Mouse (Mus musculus): ENCODE data around the gene Ank3.

Ank3 gene

GRCm38 (mm10) chr10:69678230-69678629, 279.7 kb downstream of the Ank3 start:
- DNase-seq = no peak

- no peak for DNase-seq
Observed at GRCm38 (mm10) chr10:69686336-69686735, 287.8 kb downstream of the Ank3 start.

GRCm38 (mm10) chr10:69689096-69689495, 290.5 kb downstream of the Ank3 start:
- no peak for DNase-seq

- DNase-seq = no peak
Observed at GRCm38 (mm10) chr10:69690131-69690960, 291.8 kb downstream of the Ank3 start.

- DNase-seq = no peak
Observed at GRCm38 (mm10) chr10:69690961-69691451, 292.4 kb downstream of the Ank3 start.

- no peak for DNase-seq
Observed at GRCm38 (mm10) chr10:69696019-69696418, 297.4 kb downstream of the Ank3 start.

- DNase-seq = no peak
Observed at GRCm38 (mm10) chr10:69698699-69699098, 300.1 kb downstream of the Ank3 start.

GRCm38 (mm10) chr10:69701226-69701625, 302.7 kb downstream of the Ank3 start:
- DNase-seq = no peak

GRCm38 (mm10) chr10:69705806-69706768, 307.5 kb downstream of the Ank3 start:
- DNase-seq = no peak

GRCm38 (mm10) chr10:69706851-69707788, 308.5 kb downstream of the Ank3 start:
- no peak for DNase-seq

- DNase-seq = no peak
Observed at GRCm38 (mm10) chr10:69707844-69708550, 309.4 kb downstream of the Ank3 start.

GRCm38 (mm10) chr10:69709631-69710030, 311.1 kb downstream of the Ank3 start:
- no peak for DNase-seq

- no peak for DNase-seq
Observed at GRCm38 (mm10) chr10:69710802-69711201, 312.2 kb downstream of the Ank3 start.

- no peak for DNase-seq
Observed at GRCm38 (mm10) chr10:69716907-69717306, 318.3 kb downstream of the Ank3 start.

GRCm38 (mm10) chr10:69719421-69719820, 320.8 kb downstream of the Ank3 start:
- no peak for DNase-seq

GRCm38 (mm10) chr10:69719901-69720415, 321.4 kb downstream of the Ank3 start:
- DNase-seq = no peak

GRCm38 (mm10) chr10:69720452-69720851, 321.9 kb downstream of the Ank3 start:
- DNase-seq = no peak

- no peak for DNase-seq
Observed at GRCm38 (mm10) chr10:69720899-69721490, 322.4 kb downstream of the Ank3 start.

- no peak for DNase-seq
Observed at GRCm38 (mm10) chr10:69724159-69724558, 325.6 kb downstream of the Ank3 start.

GRCm38 (mm10) chr10:69725078-69725477, 326.5 kb downstream of the Ank3 start:
- no peak for DNase-seq

GRCm38 (mm10) chr10:69726265-69726664, 327.7 kb downstream of the Ank3 start:
- DNase-seq = no peak

All from thymus, postnatal 4 days (tissue).